23 mouse cellular contexts compared by ENCODE assay signal in genomic region chr6:75799993-75800392, GRCm38 (mm10).
A peak's percentile ranks its signal among the peaks of the same experiment; 100 is the strongest.
DNase-seq lines count a peak whose midpoint lies in the region; ATAC-seq and TF ChIP-seq lines count a peak whose summit lies in the region.
"Had no signal": no experiment of that assay in that cellular context is flagged by ENCODE, and none has a peak within 500 bp of the region (broad histone marks: within the 10 kb centered on the region; RNA-seq: fewer than 3 reads in every experiment).

No protein-coding gene starts in this region.

- no peak for TF ChIP-seq POLR2A in limb, embryonic 14.5 days (IDR thresholded peaks at IDR 0.05; ENCODE audit: borderline replicate concordance, extremely low read depth, insufficient read depth, insufficient read length)

- H3K9me3 ChIP-seq in hindbrain, embryonic 15.5 days = no peaks in the 10 kb centered on the region
- no peaks in the 10 kb centered on the region for H3K9me3 ChIP-seq in hindbrain, embryonic 13.5 days
- no peaks in the 10 kb centered on the region for H3K9me3 ChIP-seq in midbrain, embryonic 15.5 days
- H3K9me3 ChIP-seq in midbrain, embryonic 10.5 days (replicated peaks) = no peaks in the 10 kb centered on the region
- no peaks in the 10 kb centered on the region for H3K9me3 ChIP-seq in limb, embryonic 14.5 days (ENCODE audit: control insufficient read depth, low read length)
- H3K9me3 ChIP-seq in neural tube, embryonic 15.5 days (replicated peaks) = no peaks in the 10 kb centered on the region
- H3K9me3 ChIP-seq in heart, embryonic 10.5 days = no peaks in the 10 kb centered on the region
- H3K9me3 ChIP-seq: forebrain, embryonic 10.5 days; forebrain, embryonic 13.5 days; G1E had no signal

- no peak for DNase-seq in midbrain, embryonic 10.5 days (ENCODE audit: low spot score)
- DNase-seq in limb, embryonic 14.5 days (ENCODE audit: low spot score) = peak; percentile 3
- DNase-seq in heart, embryonic 10.5 days (ENCODE audit: low spot score) = no peak
- DNase-seq: adrenal gland, postnatal 10 days; adrenal gland, postnatal 36 days; B cell, adult 2 months; cerebellum, adult 18-20 months; cerebellum, adult 9-10 months; cerebellum, postnatal 14 days; gastrocnemius, postnatal 10 days; gastrocnemius, postnatal 36 days; heart, adult 2 months had no signal

- 50% methylated on average over 3 of the region's 3 CpGs for WGBS in hindbrain, embryonic 15.5 days
- WGBS in hindbrain, embryonic 13.5 days = 55% methylated on average over 3 of the region's 3 CpGs
- WGBS in midbrain, embryonic 15.5 days = 51% methylated on average over 3 of the region's 3 CpGs
- WGBS in midbrain, embryonic 10.5 days = 86% methylated on average over 3 of the region's 3 CpGs
- 35% methylated on average over 3 of the region's 3 CpGs for WGBS in limb, embryonic 14.5 days
- 43% methylated on average over 3 of the region's 3 CpGs for WGBS in neural tube, embryonic 15.5 days
- WGBS in heart, embryonic 10.5 days = 72% methylated on average over 3 of the region's 3 CpGs

- H3K4me2 ChIP-seq in hindbrain, embryonic 15.5 days = no peak overlapping the region
- no peak overlapping the region for H3K4me2 ChIP-seq in hindbrain, embryonic 13.5 days
- H3K4me2 ChIP-seq in midbrain, embryonic 15.5 days = no peak overlapping the region
- no peak overlapping the region for H3K4me2 ChIP-seq in limb, embryonic 14.5 days (replicated peaks; ENCODE audit: low read depth, low read length, severe bottlenecking)
- no peak overlapping the region for H3K4me2 ChIP-seq in neural tube, embryonic 15.5 days
- H3K4me2 ChIP-seq: forebrain, embryonic 13.5 days; heart, embryonic 11.5 days had no signal

- H3K9ac ChIP-seq in hindbrain, embryonic 15.5 days = no peak overlapping the region
- H3K9ac ChIP-seq in hindbrain, embryonic 13.5 days = no peak overlapping the region
- H3K9ac ChIP-seq in midbrain, embryonic 15.5 days = no peak overlapping the region
- H3K9ac ChIP-seq in limb, embryonic 14.5 days (ENCODE audit: low read depth, low read length, severe bottlenecking) = no peak overlapping the region
- no peak overlapping the region for H3K9ac ChIP-seq in neural tube, embryonic 15.5 days (replicated peaks)
- H3K9ac ChIP-seq: forebrain, embryonic 13.5 days had no signal

- H3K4me1 ChIP-seq in hindbrain, embryonic 15.5 days (replicated peaks) = no peaks in the 10 kb centered on the region
- peaks cover 3% of the 10 kb centered on the region; the same call in 1 of the 2 replicates for H3K4me1 ChIP-seq in hindbrain, embryonic 13.5 days (replicated peaks)
- H3K4me1 ChIP-seq in midbrain, embryonic 15.5 days = 0 out of 2 replicates have a peak, but pooled peaks cover 6% of the 10 kb centered on the region
- no peaks in the 10 kb centered on the region for H3K4me1 ChIP-seq in midbrain, embryonic 10.5 days
- H3K4me1 ChIP-seq in limb, embryonic 14.5 days (ENCODE audit: control insufficient read depth, insufficient read depth, low read length) = peaks cover 4% of the 10 kb centered on the region; the same call in 1 of the 2 replicates
- H3K4me1 ChIP-seq in neural tube, embryonic 15.5 days = peaks cover 8% of the 10 kb centered on the region; the same call in 1 of the 2 replicates
- H3K4me1 ChIP-seq in heart, embryonic 10.5 days = no peaks in the 10 kb centered on the region
- H3K4me1 ChIP-seq: forebrain, embryonic 10.5 days; forebrain, embryonic 13.5 days had no signal

- no peak for ATAC-seq in hindbrain, embryonic 15.5 days (ENCODE audit: low FRiP score, low read depth)
- ATAC-seq in hindbrain, embryonic 13.5 days (ENCODE audit: low FRiP score) = no peak
- ATAC-seq in midbrain, embryonic 15.5 days (replicated peaks) = no peak
- peak; percentile 47; the same call in 1 of the 2 replicates for ATAC-seq in limb, embryonic 14.5 days (ENCODE audit: low FRiP score, low read depth)
- ATAC-seq in neural tube, embryonic 15.5 days (ENCODE audit: low FRiP score) = peak; percentile 38; the same call in 1 of the 2 replicates
- ATAC-seq: forebrain, embryonic 13.5 days; forebrain, embryonic 16.5 days; Patski had no signal

- no peak overlapping the region for H3K4me3 ChIP-seq in hindbrain, embryonic 15.5 days
- H3K4me3 ChIP-seq in hindbrain, embryonic 13.5 days = no peak overlapping the region
- H3K4me3 ChIP-seq in midbrain, embryonic 15.5 days = no peak overlapping the region
- no peak overlapping the region for H3K4me3 ChIP-seq in midbrain, embryonic 10.5 days
- no peak overlapping the region for H3K4me3 ChIP-seq in limb, embryonic 14.5 days (replicated peaks; ENCODE audit: low read length)
- no peak overlapping the region for H3K4me3 ChIP-seq in neural tube, embryonic 15.5 days (replicated peaks)
- no peak overlapping the region for H3K4me3 ChIP-seq in heart, embryonic 10.5 days
- H3K4me3 ChIP-seq: forebrain, embryonic 10.5 days; forebrain, embryonic 13.5 days; heart, adult 2 months had no signal

- no peaks in the 10 kb centered on the region for H3K27me3 ChIP-seq in hindbrain, embryonic 15.5 days
- no peaks in the 10 kb centered on the region for H3K27me3 ChIP-seq in hindbrain, embryonic 13.5 days
- no peaks in the 10 kb centered on the region for H3K27me3 ChIP-seq in midbrain, embryonic 15.5 days (replicated peaks)
- H3K27me3 ChIP-seq in midbrain, embryonic 10.5 days (ENCODE audit: low read depth, poor library complexity, severe bottlenecking) = no peaks in the 10 kb centered on the region
- H3K27me3 ChIP-seq in limb, embryonic 14.5 days (ENCODE audit: control insufficient read depth, insufficient read depth, low read length) = no peaks in the 10 kb centered on the region
- no peaks in the 10 kb centered on the region for H3K27me3 ChIP-seq in neural tube, embryonic 15.5 days (replicated peaks)
- no peaks in the 10 kb centered on the region for H3K27me3 ChIP-seq in heart, embryonic 10.5 days (ENCODE audit: insufficient read depth, poor library complexity, severe bottlenecking)
- H3K27me3 ChIP-seq: CH12.LX; forebrain, embryonic 13.5 days; Patski had no signal

- peak overlapping the region; percentile 36 for H3K27ac ChIP-seq in hindbrain, embryonic 15.5 days (replicated peaks)
- no peak overlapping the region for H3K27ac ChIP-seq in hindbrain, embryonic 13.5 days
- peak overlapping the region; percentile 45 for H3K27ac ChIP-seq in midbrain, embryonic 15.5 days
- H3K27ac ChIP-seq in midbrain, embryonic 10.5 days (replicated peaks) = no peak overlapping the region
- H3K27ac ChIP-seq in limb, embryonic 14.5 days (replicated peaks; ENCODE audit: low read depth, low read length) = no peak overlapping the region
- no peak overlapping the region; the same call in 1 of the 2 replicates for H3K27ac ChIP-seq in neural tube, embryonic 15.5 days (replicated peaks)
- H3K27ac ChIP-seq in heart, embryonic 10.5 days = no peak overlapping the region
- H3K27ac ChIP-seq: forebrain, embryonic 10.5 days; forebrain, embryonic 13.5 days; heart, adult 2 months had no signal

- no peaks in the 10 kb centered on the region for H3K36me3 ChIP-seq in hindbrain, embryonic 15.5 days
- no peaks in the 10 kb centered on the region for H3K36me3 ChIP-seq in hindbrain, embryonic 13.5 days
- no peaks in the 10 kb centered on the region for H3K36me3 ChIP-seq in midbrain, embryonic 15.5 days (replicated peaks)
- no peaks in the 10 kb centered on the region for H3K36me3 ChIP-seq in midbrain, embryonic 10.5 days
- H3K36me3 ChIP-seq in limb, embryonic 14.5 days (ENCODE audit: control insufficient read depth, insufficient read depth, low read length) = no peaks in the 10 kb centered on the region
- H3K36me3 ChIP-seq in neural tube, embryonic 15.5 days = no peaks in the 10 kb centered on the region
- no peaks in the 10 kb centered on the region for H3K36me3 ChIP-seq in heart, embryonic 10.5 days
- H3K36me3 ChIP-seq: forebrain, embryonic 10.5 days; G1E had no signal

Comparison
In these comparisons a context has a peak if more than half of its experiments do, and no peak if none do; other contexts are left out.
1. H3K27ac ChIP-seq: peak in hindbrain, embryonic 15.5 days (single experiment) and midbrain, embryonic 15.5 days (single experiment); none in hindbrain, embryonic 13.5 days (single experiment), midbrain, embryonic 10.5 days (single experiment), limb, embryonic 14.5 days (single experiment), neural tube, embryonic 15.5 days (single experiment) and heart, embryonic 10.5 days (single experiment).
2. ATAC-seq: peak in limb, embryonic 14.5 days (single experiment) and neural tube, embryonic 15.5 days (single experiment); none in hindbrain, embryonic 15.5 days (single experiment), hindbrain, embryonic 13.5 days (single experiment) and midbrain, embryonic 15.5 days (single experiment).